Mouse (Mus musculus) lung, adult 2 months (tissue): ENCODE measurements around the gene Islr.

Source experiments
- CTCF ChIP-seq: fragments of 200-500 bp; IDR thresholded peaks from 2 replicates; pipeline ENCODE4 v1.5.1; 2011; ENCODE audit warnings: mild to moderate bottlenecking, low read length, control low read depth; ENCODE audit not compliant: insufficient read depth
- POLR2A ChIP-seq: fragments of 200-500 bp; IDR thresholded peaks from 2 replicates; pipeline ENCODE4 v1.6.1; 2011; ENCODE audit warnings: low read depth, mild to moderate bottlenecking, control low read depth, low read length, borderline replicate concordance; ENCODE audit errors: extremely low read depth

- TF ChIP-seq CTCF = no peak
- TF ChIP-seq POLR2A = no peak
Measured at GRCm38 (mm10) chr9:58177165-58177564, 26.9 kb downstream of the Islr start.
